Mouse (Mus musculus) heart, adult 2 months (tissue): ENCODE results near the gene Nploc4. TPM values are rescaled to one million over a fixed set of nuclear protein-coding genes. Genes with fewer than 3 reads are reported as not detected.

ENCODE experiments used
- DNase-seq, 2 experiments: peaks; one replicate each; pipeline ENCODE4 v3.0.0; 2021
- H3K27ac ChIP-seq: fragments of 200-600 bp; 2 replicates; pipeline ENCODE4 v1.8.1; 2022
- H3K27me3 ChIP-seq: fragments of 200-500 bp; 2 replicates; pipeline ENCODE4 v1.6.1; 2012; ENCODE audit warnings: mild to moderate bottlenecking, low read length, inconsistent platforms, mixed read lengths; ENCODE audit not compliant: control insufficient read depth, insufficient read depth
- H3K36me3 ChIP-seq: fragments of 200-500 bp; 2 replicates; pipeline ENCODE4 v1.6.1; 2012; ENCODE audit warnings: low read length, inconsistent platforms; ENCODE audit not compliant: control insufficient read depth, insufficient read depth
- H3K4me1 ChIP-seq: fragments of 200-500 bp; 2 replicates; pipeline ENCODE4 v1.6.1; 2011; ENCODE audit warnings: low read length; ENCODE audit not compliant: control insufficient read depth, insufficient read depth
- H3K4me3 ChIP-seq: fragments of 200-600 bp; 2 replicates; pipeline ENCODE4 v1.8.1; 2022
- H3K79me2 ChIP-seq: fragments of 200-500 bp; replicated peaks from 2 replicates; pipeline ENCODE4 v1.6.1; 2012; ENCODE audit warnings: mild to moderate bottlenecking, inconsistent platforms, low read length, moderate library complexity, mixed read lengths; ENCODE audit not compliant: control insufficient read depth, insufficient read depth
- H3K9ac ChIP-seq: fragments of 200-500 bp; 2 replicates; pipeline ENCODE4 v1.6.1; 2012; ENCODE audit warnings: low read depth, mild to moderate bottlenecking, control low read depth, inconsistent platforms, low read length, mixed read lengths
- CTCF ChIP-seq: fragments of 200-600 bp; IDR thresholded peaks from 2 replicates; pipeline ENCODE4 v1.8.1; 2022; ENCODE audit warnings: antibody characterized with exemption, mild to moderate bottlenecking, moderate library complexity
- EP300 ChIP-seq: fragments of 200-500 bp; IDR thresholded peaks from 2 replicates; pipeline ENCODE4 v1.6.1; 2011; ENCODE audit warnings: low read depth, low read length, control low read depth; ENCODE audit not compliant: insufficient read depth
- POLR2A ChIP-seq: fragments of 200-500 bp; IDR thresholded peaks from 2 replicates; pipeline ENCODE4 v1.6.1; 2011; ENCODE audit warnings: mild to moderate bottlenecking, low read depth, low read length, control low read depth; ENCODE audit not compliant: insufficient read depth
- WGBS: fragments of 180-500 bp; shearing (Covaris S2); methylation state at CpG from one replicate; pipeline ENCODE4 v1.1.7; 2018; 5-methylcytosine and 5-hydroxymethylcytosine counted together
- intact Hi-C: fragments of 180-260 bp; cut with DNase I; formaldehyde crosslinking; loops from one replicate; pipeline ENCODE4 v1.15.1; 2025
- long read RNA-seq: library from polyadenylated mRNA; stranded (forward); transcript quantifications from one replicate; pipeline ENCODE4 v2.0.0, GENCODE M21; 2021
- polyA plus RNA-seq: library from polyadenylated mRNA; depleted of rRNA; stranded (reverse); fragments of >200 nt; gene quantifications from 2 replicates; pipeline ENCODE4 v1.2.3, GENCODE M21; 2012; rRNA removed
- total RNA-seq, 2 experiments: library from RNA; stranded (reverse); gene quantifications; 2 replicates each; pipeline ENCODE4 v1.2.3; 2021

Nploc4 gene
- total RNA-seq (10 to 100 TPM; 54.8 to 58.4 TPM), polyA plus RNA-seq (36.6 and 55.4 TPM in 2 replicates)
- long read RNA-seq, full-length matches to known transcripts = 60 of 72 reads
- long read RNA-seq, partial matches to known transcripts = 1 of 72 reads
- long read RNA-seq, other reads (novel, unspliced or antisense) = 11 of 72 reads

DNA sequence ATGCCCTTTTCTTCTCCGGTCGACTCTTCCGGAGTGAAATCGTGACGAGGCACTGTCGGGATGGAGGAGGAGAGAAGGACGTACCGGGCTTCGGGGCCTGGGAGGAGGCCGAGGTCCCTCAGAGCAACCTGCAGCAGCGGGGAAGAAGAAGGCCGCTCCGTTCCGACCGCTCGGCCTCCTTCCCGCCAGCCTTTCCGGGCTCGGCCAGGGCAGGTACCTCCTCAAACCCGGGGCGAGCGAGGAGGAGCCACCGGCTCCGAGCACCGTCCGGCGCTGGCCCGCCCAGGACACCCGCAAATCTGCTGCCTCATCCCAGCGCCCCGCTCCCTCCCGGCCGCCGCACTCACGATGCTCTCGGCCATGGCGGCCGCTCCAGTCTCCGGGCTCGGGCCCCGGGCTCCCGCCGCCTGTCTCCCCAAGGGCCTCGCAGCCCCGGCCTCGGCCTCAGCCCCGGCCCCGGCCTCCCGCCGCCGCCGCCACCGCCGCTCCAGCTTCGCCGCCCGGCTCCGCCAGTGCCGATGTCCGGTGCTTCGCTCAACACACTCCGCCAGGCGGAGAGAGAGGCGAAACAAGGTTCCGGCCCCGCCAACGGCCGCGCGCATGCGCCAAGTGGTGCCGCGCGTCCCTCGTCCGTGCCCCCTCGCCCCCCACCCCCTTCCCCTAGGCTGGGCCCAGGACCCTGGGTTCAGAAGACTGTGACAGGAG, at the start of gene Nploc4:
TSS of gene Nploc4 (minus strand) at position 557 of the 705 bp plus-strand sequence.
- peak within 1 kb of the TSS; percentile 80 for H3K4me3 ChIP-seq

DNA sequence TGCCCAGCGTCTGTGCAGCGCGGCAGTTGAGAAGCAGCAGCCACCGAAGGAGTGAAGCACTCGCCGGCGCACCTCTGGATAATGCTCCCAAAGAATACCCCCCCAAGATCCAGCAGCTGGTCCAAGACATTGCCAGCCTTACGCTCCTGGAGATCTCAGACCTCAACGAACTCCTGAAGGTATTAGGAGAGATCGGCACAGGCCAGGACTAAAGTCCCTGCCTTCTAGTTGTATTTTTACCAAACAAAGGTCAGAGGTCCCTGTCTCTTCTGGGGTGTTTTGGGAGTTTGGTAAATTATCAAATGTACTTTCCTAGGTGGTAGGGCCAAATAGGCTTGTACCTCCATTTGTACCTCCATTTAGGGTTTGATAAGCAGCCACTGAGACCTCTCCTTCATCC, 47.7 kb upstream of the Nploc4 start:
- intact Hi-C loops = no loop called here
- peaks cover 6% of the 10 kb centered on the region for H3K4me1 ChIP-seq
- peak overlapping the region; percentile 89 for H3K27ac ChIP-seq
- peaks cover 3% of the 10 kb centered on the region for H3K79me2 ChIP-seq
- WGBS = 3% methylated on average over 10 of the region's 10 CpGs
- TF ChIP-seq CTCF (no peak), POLR2A (no peak), EP300 (no peak)
- H3K4me3 ChIP-seq = peak overlapping the region; percentile 100
- no peaks in the 10 kb centered on the region for H3K27me3 ChIP-seq
- peak overlapping the region; percentile 95 for H3K9ac ChIP-seq
- DNase-seq = no peak
- H3K36me3 ChIP-seq = no peaks in the 10 kb centered on the region

More for the DNA sequence above, at the start of gene Nploc4:
- Histone ChIP-seq H3K27ac (peak within 1 kb of the TSS; percentile 89), H3K27me3 (no peaks in the 10 kb centered on the region), H3K79me2 (peaks cover 10% of the 10 kb centered on the region), H3K9ac (peak within 1 kb of the TSS; percentile 97), H3K4me1 (peaks cover 5% of the 10 kb centered on the region), H3K36me3 (peaks cover 7% of the 10 kb centered on the region)
- peak; percentile 50; the same call in 1 of the 2 replicates for TF ChIP-seq POLR2A
- peak; percentile 51 for TF ChIP-seq CTCF
- 0 out of 2 replicates have a peak, but pooled peaks have one; percentile 11 for TF ChIP-seq EP300
- WGBS = under 1% methylated on average over 68 of the region's 77 CpGs
- DNase-seq = peak; percentile 90 to 95
- intact Hi-C loops = loop anchor here (2.0 kb wide), 1 partner anchor 19 kb away; no protein-coding TSS in a partner anchor

DNA sequence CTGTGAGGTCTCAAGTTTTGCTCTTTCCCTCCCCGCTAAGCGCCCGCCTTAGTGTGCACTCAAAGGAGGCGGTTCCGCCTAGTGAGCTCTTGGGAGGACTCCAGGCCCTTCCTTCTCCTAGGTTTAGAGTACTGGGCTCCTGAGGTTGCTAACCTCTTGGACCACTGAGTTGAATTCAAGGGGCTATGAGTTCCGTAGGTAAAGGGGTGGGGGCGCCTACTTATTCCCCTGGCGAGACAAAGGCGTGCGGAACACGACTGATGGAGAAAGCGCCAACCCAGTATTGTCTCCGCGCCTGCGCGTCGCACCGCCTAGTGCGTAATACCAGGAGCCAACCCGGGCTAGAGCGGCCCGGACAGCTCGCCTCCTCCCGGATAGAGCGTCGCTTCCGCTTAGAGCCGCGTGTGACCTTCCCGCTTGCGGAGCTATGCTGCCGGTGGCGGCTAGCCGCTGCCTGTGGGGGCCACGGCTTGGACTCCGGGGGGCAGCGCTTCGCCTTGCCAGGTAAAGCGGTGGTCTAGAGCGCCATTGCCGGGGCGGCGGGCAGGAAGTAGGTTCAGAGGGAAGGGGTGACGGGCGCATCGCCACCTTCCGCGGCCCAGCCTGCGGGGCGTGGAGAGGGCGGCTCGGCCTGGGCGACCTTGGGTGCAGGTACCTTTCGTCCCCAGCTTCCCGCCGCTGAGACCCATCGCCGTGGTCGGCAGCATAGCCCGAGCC, 46.9 kb upstream of the Nploc4 start, which contains the start of gene Mrpl12:
TSS of gene Mrpl12 (plus strand) at position 349 of the 717 bp plus-strand sequence.
- peak; percentile 90 to 92 for DNase-seq
- Histone ChIP-seq H3K9ac (peak within 1 kb of the TSS; percentile 95), H3K27ac (peak within 1 kb of the TSS; percentile 89), H3K36me3 (no peaks in the 10 kb centered on the region), H3K79me2 (peaks cover 3% of the 10 kb centered on the region), H3K4me1 (peaks cover 4% of the 10 kb centered on the region), H3K27me3 (no peaks in the 10 kb centered on the region), H3K4me3 (peak within 1 kb of the TSS; percentile 100)
- peak; percentile 85; the same call in 1 of the 2 replicates for TF ChIP-seq EP300
- peak; percentile 90 for TF ChIP-seq POLR2A
- TF ChIP-seq CTCF = no peak
- intact Hi-C loops = no loop called here
- under 1% methylated on average over 60 of the region's 60 CpGs for WGBS

DNA sequence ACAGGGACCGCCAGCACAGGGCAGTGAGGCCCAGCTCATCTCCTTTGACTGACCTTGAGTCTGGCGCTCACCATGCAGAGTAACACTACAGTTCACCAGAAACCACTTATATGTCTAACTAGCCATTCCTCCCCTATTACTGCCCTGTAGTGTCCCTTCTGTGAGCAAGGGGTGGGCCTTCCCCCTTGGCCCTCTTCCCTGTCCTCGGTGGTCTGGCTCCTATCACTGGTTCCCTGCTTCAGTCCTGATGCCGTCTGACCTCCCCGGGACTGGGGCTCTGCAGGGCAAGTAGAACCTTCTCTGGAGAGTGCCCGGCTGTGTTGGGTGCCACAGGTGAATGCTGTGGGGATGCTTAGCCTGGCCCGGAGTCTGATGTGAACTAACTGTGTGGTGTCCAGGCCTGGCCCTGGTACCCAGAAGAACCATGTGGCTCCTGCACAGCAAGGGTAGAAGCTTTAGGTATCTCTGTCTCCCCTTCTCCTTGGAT, 46.0 kb upstream of the Nploc4 start:
- Histone ChIP-seq H3K4me3 (peak overlapping the region; percentile 100; the same call in 1 of the 2 replicates), H3K27me3 (no peaks in the 10 kb centered on the region), H3K36me3 (no peaks in the 10 kb centered on the region), H3K9ac (no peak overlapping the region), H3K27ac (no peak overlapping the region), H3K79me2 (peaks cover 3% of the 10 kb centered on the region), H3K4me1 (peaks cover 3% of the 10 kb centered on the region; the same call in 1 of the 2 replicates)
- intact Hi-C loops = loop anchor here (2.0 kb wide), 1 partner anchor 15 kb away; no protein-coding TSS in a partner anchor
- 82% methylated on average over 7 of the region's 7 CpGs for WGBS
- TF ChIP-seq EP300 (no peak), CTCF (no peak), POLR2A (no peak)
- no peak for DNase-seq

DNA sequence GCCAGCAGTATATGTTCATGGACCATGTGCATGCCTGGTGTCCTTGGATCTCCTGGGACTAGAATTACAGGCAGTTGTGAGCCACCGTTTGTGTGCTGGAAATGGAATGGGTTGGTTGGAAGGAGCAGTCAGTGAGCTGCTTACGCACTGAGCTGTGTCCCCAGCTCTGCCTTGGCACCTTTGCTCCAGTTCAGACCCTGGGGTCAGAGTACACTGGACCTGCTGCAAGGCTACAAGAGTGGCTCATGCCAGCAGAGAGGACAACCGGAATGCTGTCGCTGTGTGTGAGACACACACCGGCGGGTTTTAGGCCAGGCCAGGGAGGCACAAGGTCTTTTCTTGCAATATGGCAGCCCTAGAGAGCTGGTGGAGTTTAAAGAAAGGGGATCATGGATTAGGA, 34.5 kb upstream of the Nploc4 start:
- Histone ChIP-seq H3K4me3 (no peak overlapping the region), H3K79me2 (no peaks in the 10 kb centered on the region; the same call in 1 of the 2 replicates), H3K27me3 (no peaks in the 10 kb centered on the region), H3K36me3 (no peaks in the 10 kb centered on the region), H3K4me1 (no peaks in the 10 kb centered on the region; the same call in 1 of the 2 replicates), H3K27ac (no peak overlapping the region), H3K9ac (no peak overlapping the region)
- no peak for TF ChIP-seq EP300
- TF ChIP-seq CTCF = no peak
- no peak for DNase-seq
- 95% methylated on average over 6 of the region's 6 CpGs for WGBS
- intact Hi-C loops = no loop called here
